Mouse (Mus musculus) gastrocnemius, adult 8-10 months (tissue): ENCODE data around the gene U90926. TPM values are rescaled to one million over a fixed set of nuclear protein-coding genes. Genes with fewer than 3 reads are reported as not detected.

ENCODE experiments used
- DNase-seq, 2 experiments: peaks; one replicate each; pipeline ENCODE4 v3.0.0; 2022; ENCODE audit warnings: low spot score in 2 of 2
- total RNA-seq, 4 experiments: library from RNA; stranded (reverse); gene quantifications; 2 replicates each; pipeline ENCODE4 v1.2.4; 2022

The U90926 gene
- total RNA-seq, result not detected

DNA sequence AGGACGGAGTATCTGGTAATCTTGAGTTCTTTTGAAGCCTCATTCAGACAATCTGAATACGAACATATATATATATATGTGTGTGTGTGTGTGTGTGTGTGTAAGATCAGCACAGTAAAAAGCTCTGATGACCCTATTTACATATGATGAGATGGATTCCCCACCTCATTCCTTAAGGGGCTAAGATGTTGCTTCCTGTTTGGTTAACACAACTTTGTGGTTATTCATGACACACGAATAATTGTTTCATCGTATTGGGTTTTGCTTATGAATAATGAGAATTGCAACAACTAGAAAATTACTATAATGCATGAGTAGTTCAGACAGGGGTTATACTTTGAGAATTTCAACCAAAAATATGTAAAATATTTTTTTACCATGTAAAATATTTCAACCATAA, at the start of gene U90926:
TSS of gene U90926 (minus strand) at position 101 of the 400 bp plus-strand sequence.
- no peak for DNase-seq

GRCm38 (mm10) chr5:92263761-92264359, 48.7 kb upstream of the U90926 start:
- no peak for DNase-seq

DNA sequence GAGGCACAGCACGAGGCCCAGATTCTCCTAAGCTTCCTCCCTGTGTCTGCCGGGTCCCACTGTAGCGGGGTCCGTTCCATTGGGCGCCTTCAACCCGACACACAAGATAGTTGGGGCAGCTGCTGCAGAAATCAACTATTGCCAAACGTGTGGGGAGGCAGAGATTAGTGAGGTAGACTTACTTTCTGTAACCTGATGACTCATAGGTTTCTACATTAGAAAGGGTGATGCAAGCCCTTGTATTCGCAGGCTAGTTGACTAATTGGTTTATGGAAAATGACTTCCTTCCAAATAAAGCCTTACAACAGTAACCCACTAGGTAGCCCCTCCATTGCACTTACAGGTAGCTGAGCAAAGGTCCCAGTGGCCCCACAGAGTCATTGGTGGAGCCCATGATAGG, 47.4 kb upstream of the U90926 start:
- DNase-seq, result no peak

DNA sequence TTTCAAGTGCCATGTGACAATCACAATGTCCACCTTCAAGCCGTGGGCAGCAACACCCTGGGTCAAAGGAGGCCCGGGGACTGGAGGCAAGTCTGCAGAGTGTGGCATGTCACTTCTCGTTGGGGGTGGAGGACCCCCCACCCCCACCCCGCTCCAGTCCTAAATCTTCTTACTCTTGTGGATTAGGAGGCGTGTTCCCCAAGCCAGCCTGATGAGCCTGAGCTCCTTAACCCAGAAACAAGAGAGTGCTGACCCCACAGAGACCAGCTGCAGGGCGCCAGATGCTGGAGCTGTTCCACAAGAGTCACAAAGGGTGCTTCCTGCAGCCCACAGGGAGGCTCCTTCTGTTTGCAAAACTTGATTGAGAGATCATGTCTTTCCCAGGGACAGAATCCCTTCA, 41.0 kb upstream of the U90926 start, which contains the start of gene Ppef2:
TSS of gene Ppef2 (minus strand) at position 61 of the 400 bp plus-strand sequence.
- DNase-seq, result no peak

DNA sequence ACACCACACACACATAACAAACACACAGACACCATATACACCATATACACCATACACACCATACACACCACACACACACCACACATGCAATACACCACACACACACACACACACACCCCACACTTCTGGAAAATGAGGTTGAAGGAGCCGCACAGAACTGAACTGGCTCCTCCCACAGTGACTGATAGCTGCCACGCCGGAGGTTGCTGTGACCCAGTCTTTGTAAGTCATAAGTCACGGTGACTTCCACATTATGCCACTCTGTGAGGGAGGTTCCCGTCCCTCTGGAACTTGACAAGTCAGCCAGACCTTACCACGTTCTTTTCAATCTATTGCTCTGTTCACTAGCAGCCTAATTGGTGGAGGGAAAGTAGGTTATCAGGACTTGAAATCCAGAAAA, 39.3 kb upstream of the U90926 start:
- no peak for DNase-seq

- DNase-seq, result no peak
Measured at GRCm38 (mm10) chr5:92252797-92253343, 37.7 kb upstream of the U90926 start.

DNA sequence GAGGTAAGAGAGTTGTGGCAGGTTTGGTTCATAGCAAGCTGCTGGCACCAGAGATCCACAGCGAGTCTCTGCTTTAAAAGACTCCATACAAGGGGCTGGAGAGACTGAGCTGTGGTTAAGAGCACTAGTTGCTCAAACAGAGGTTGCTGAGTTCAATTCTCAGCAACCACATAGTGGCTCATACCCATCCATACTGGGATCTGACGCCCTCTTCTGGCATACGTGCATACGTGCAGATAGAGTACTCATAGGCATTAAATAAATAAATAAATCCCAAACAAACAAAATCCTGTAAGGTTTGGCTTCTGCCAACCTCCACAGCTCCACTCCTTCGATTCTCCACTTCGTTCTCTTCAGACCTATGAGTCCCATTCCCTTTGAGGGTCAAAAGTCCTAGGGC, 36.8 kb upstream of the U90926 start:
- no peak for DNase-seq

DNA sequence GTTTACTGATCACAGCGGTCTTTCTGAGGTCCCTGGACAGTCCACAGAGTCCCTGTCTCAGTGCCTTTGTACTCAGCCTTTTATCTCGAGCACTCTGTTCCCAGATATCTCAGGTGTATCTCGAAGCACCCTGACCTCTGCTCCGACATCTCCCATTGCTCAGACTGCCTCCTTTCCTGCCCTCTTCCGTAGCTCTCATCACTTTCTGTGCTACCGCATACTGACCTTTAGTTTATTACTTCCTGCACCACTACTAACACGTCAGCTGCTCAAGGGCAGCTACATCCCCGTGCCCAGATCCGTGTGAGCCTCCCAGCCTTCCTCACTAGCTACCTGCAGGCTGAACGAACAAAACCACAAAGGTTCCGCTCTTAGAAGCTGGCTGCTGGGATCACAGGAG, 33.4 kb upstream of the U90926 start:
- DNase-seq, result no peak

- no peak for DNase-seq
Measured at GRCm38 (mm10) chr5:92245483-92245882, 30.3 kb upstream of the U90926 start.

DNA sequence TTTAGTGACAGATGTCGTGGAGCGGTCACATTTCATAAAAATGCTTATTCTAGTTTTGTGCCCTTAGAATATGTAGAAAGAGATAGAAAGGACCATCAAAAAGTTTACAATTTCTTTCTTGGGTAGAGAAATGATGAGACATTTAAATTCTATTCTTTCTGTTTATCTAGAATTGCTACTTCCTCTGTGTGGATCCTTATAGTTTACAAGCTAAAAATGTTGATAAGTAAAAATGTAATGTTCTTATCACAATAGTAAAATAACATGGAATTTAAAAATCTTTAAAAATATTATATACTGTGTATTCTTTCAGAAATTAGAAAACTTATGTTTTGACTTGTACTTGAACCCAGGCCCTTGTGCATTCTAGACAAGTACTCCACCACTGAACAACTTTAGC, 29.7 kb upstream of the U90926 start:
- no peak for DNase-seq

DNA sequence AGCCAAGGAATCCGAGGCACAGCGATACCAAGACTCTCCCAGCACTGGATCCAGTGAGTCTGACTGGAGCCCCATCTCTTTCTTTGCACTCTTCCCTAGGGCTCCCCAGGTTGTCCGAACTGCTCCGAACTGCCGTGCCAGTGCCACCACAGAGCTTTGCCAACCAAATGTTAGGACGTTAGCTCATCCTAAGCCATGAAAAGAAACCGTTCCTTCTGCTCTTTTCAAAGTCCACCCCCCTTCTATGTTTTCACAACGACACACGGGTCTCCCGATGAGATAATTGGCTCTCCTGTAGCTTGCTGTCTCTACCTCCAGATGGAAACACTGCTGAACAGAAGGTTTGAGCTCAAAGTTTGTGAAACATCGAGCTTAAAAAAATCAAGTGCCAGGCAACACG, 25.6 kb upstream of the U90926 start:
- no peak for DNase-seq

- peak; percentile 22 to 24 for DNase-seq
Measured at GRCm38 (mm10) chr5:92239333-92240232, 24.4 kb upstream of the U90926 start.

- no peak for DNase-seq
Measured at GRCm38 (mm10) chr5:92234939-92235557, 19.8 kb upstream of the U90926 start.

- no peak for DNase-seq
Measured at GRCm38 (mm10) chr5:92233366-92233765, 18.2 kb upstream of the U90926 start.

- no peak for DNase-seq
Measured at GRCm38 (mm10) chr5:92231836-92232235, 16.6 kb upstream of the U90926 start.

- DNase-seq, result no peak
Measured at GRCm38 (mm10) chr5:92230306-92230705, 15.1 kb upstream of the U90926 start.

DNA sequence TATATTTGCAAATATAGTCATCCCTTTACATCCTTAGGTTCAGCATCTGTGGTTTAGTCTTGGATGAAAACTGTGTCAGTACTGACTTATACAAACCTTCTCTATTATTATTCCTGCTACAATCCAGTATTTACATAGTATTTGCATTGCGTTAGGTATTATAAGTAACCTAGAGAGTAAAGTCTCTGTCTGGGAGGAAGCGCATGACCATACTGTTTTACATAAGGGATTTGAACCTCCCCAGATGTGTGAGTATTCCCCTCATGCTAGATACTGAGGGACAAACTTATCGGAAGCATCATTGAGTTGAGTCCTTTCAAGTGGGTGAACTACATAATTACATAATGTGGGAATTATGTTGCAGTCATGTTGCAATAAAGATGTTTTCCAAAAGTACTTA, 14.3 kb upstream of the U90926 start:
- no peak for DNase-seq

DNA sequence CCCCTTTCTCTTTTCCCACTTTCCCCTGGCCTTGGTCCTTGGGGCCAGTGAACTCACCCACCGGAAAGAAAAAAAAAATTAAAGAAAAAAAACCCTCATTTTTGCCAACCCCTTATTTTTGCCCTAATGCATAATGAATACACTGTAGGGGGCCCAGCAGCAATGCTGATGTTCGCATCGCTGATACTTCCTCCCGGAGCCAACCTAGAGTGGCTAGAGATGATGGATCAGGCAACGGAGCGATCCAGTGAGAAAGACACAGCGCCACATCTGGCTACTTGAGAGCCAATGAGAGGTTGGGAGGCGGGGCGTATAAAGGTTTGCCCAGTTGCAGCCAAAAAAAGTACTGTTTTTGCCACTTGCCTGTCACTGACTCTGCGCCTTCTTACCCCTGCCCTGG, 13.6 kb upstream of the U90926 start:
- no peak for DNase-seq

GRCm38 (mm10) chr5:92227782-92228181, 12.6 kb upstream of the U90926 start:
- DNase-seq, result no peak

DNA sequence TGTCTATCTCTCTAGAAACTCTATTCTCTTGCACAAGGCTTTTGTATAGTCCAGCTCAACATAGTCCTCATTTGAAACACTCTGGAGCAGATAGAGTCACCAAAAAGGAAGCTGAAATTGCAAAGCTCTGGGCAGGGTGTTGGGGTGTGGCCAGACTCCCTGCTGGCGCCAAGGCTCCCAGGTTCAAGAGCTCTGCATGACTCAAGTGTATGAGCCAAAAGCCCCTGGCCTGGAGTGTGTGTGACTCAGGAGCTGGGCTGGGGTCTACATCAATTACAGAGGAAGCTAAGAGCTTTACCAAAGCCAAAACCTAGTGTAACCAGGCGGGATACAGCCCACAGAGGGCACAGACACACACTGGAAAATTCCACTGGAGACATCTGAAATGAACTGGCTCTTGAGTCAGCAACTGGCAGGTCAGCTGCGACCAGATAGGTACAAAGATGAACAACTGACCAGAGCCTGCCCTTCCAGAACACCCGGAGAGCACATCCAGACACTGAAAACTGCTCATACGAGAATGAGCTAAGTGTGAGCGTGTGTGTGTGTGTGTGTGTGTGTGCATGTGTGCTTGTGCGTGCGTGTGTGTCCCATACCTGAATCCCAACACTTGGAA, 5.2 kb upstream of the U90926 start:
- no peak for DNase-seq

GRCm38 (mm10) chr5:92219826-92220225, 4.6 kb upstream of the U90926 start:
- no peak for DNase-seq
